Comparison of ENCODE assay signal across 12 mouse cellular contexts in genomic region chr4:141419398-141420191, GRCm38 (mm10). TPM values are rescaled to one million over a fixed set of nuclear protein-coding genes. Genes with fewer than 3 reads are reported as not detected.
DNase-seq lines count a peak whose midpoint lies in the region; ATAC-seq lines count a peak whose summit lies in the region.
"Had no signal": no experiment of that assay in that cellular context is flagged by ENCODE, and none has a peak within 500 bp of the region (broad histone marks: within the 10 kb centered on the region; RNA-seq: fewer than 3 reads in every experiment).

No protein-coding gene starts in this region.

- no peak overlapping the region for H3K4me2 ChIP-seq in kidney, embryonic 15.5 days
- no peak overlapping the region for H3K4me2 ChIP-seq in liver, embryonic 12.5 days
- H3K4me2 ChIP-seq in midbrain, embryonic 11.5 days: no peak overlapping the region
- H3K4me2 ChIP-seq: embryonic facial prominence, embryonic 12.5 days; hindbrain, embryonic 14.5 days; neural tube, embryonic 12.5 days had no signal

- no peak overlapping the region for H3K9ac ChIP-seq in kidney, embryonic 15.5 days
- H3K9ac ChIP-seq in liver, embryonic 12.5 days: no peak overlapping the region
- H3K9ac ChIP-seq in midbrain, embryonic 11.5 days (ENCODE audit: low read length): no peak overlapping the region
- H3K9ac ChIP-seq: embryonic facial prominence, embryonic 12.5 days; hindbrain, embryonic 14.5 days; neural tube, embryonic 12.5 days had no signal

- no peak overlapping the region for H3K4me3 ChIP-seq in kidney, embryonic 15.5 days (replicated peaks)
- H3K4me3 ChIP-seq in liver, embryonic 12.5 days: no peak overlapping the region
- H3K4me3 ChIP-seq in forebrain, embryonic 10.5 days: no peak overlapping the region
- H3K4me3 ChIP-seq in midbrain, embryonic 11.5 days (ENCODE audit: low read depth, low read length): no peak overlapping the region
- H3K4me3 ChIP-seq: embryonic facial prominence, embryonic 12.5 days; neural tube, embryonic 12.5 days had no signal

- peak; percentile 54 for DNase-seq in kidney, adult 11 months
- peak; percentile 47 for DNase-seq in CD4-positive helper T cell, adult 2 months (ENCODE audit: low read depth, low spot score)
- peak; percentile 68 for DNase-seq in brain, adult 2 months (ENCODE audit: low read depth, low spot score)
- no peak for DNase-seq in forebrain, embryonic 10.5 days (ENCODE audit: extremely low spot score, low spot score)
- no peak for DNase-seq in midbrain, embryonic 11.5 days (ENCODE audit: low spot score, missing footprints)
- DNase-seq in cerebellum, adult 9-11 months: no peak

- no peak overlapping the region; the same call in 1 of the 2 replicates for H3K27ac ChIP-seq in kidney, embryonic 15.5 days
- H3K27ac ChIP-seq in liver, embryonic 12.5 days: no peak overlapping the region
- no peak overlapping the region for H3K27ac ChIP-seq in forebrain, embryonic 10.5 days
- no peak overlapping the region for H3K27ac ChIP-seq in midbrain, embryonic 11.5 days (ENCODE audit: low read depth, low read length)
- H3K27ac ChIP-seq: embryonic facial prominence, embryonic 12.5 days; hindbrain, embryonic 14.5 days; neural tube, embryonic 12.5 days had no signal

- H3K36me3 ChIP-seq in kidney, embryonic 15.5 days: no peaks in the 10 kb centered on the region
- H3K36me3 ChIP-seq in liver, embryonic 12.5 days: no peaks in the 10 kb centered on the region
- H3K36me3 ChIP-seq in forebrain, embryonic 10.5 days (replicated peaks): no peaks in the 10 kb centered on the region
- H3K36me3 ChIP-seq in midbrain, embryonic 11.5 days (ENCODE audit: control insufficient read depth, insufficient read depth, low read length): no peaks in the 10 kb centered on the region
- H3K36me3 ChIP-seq: embryonic facial prominence, embryonic 12.5 days; neural tube, embryonic 12.5 days had no signal

- H3K4me1 ChIP-seq in kidney, embryonic 15.5 days: peaks cover 28% of the 10 kb centered on the region
- peaks cover 17% of the 10 kb centered on the region for H3K4me1 ChIP-seq in liver, embryonic 12.5 days
- peaks cover 12% of the 10 kb centered on the region for H3K4me1 ChIP-seq in forebrain, embryonic 10.5 days
- H3K4me1 ChIP-seq in midbrain, embryonic 11.5 days (ENCODE audit: control insufficient read depth, insufficient read depth, low read length): no peaks in the 10 kb centered on the region
- H3K4me1 ChIP-seq: neural tube, embryonic 12.5 days had no signal

- H3K9me3 ChIP-seq in kidney, embryonic 15.5 days (replicated peaks): no peaks in the 10 kb centered on the region
- H3K9me3 ChIP-seq in liver, embryonic 12.5 days (replicated peaks): no peaks in the 10 kb centered on the region
- H3K9me3 ChIP-seq in forebrain, embryonic 10.5 days: no peaks in the 10 kb centered on the region
- H3K9me3 ChIP-seq in midbrain, embryonic 11.5 days (ENCODE audit: control insufficient read depth, low read length): no peaks in the 10 kb centered on the region
- H3K9me3 ChIP-seq: embryonic facial prominence, embryonic 12.5 days had no signal

- no peak; the same call in 1 of the 2 replicates for ATAC-seq in kidney, embryonic 15.5 days (replicated peaks; ENCODE audit: low FRiP score)
- ATAC-seq in liver, embryonic 12.5 days: 0 out of 2 replicates have a peak, but pooled peaks have one; percentile 8
- ATAC-seq in midbrain, embryonic 11.5 days (ENCODE audit: low FRiP score): no peak

- peaks cover 11% of the 10 kb centered on the region; the same call in 1 of the 2 replicates for H3K27me3 ChIP-seq in kidney, embryonic 15.5 days
- peaks cover 53% of the 10 kb centered on the region for H3K27me3 ChIP-seq in liver, embryonic 12.5 days (replicated peaks)
- peaks cover 37% of the 10 kb centered on the region for H3K27me3 ChIP-seq in forebrain, embryonic 10.5 days (ENCODE audit: poor library complexity, severe bottlenecking)
- H3K27me3 ChIP-seq in midbrain, embryonic 11.5 days (ENCODE audit: control insufficient read depth, insufficient read depth, low read length): no peaks in the 10 kb centered on the region; the same call in none of the 2 replicates

- WGBS in kidney, embryonic 15.5 days: 47% methylated on average over 27 of the region's 27 CpGs
- WGBS in liver, embryonic 12.5 days (ENCODE audit: insufficient replicate concordance): 20% methylated on average over 27 of the region's 27 CpGs
- WGBS in forebrain, embryonic 10.5 days: 76% methylated on average over 27 of the region's 27 CpGs
- 73% methylated on average over 27 of the region's 27 CpGs for WGBS in midbrain, embryonic 11.5 days

RNA-seq across cellular contexts. Expression of gene Hspb7, which starts 1.0 kb away (rescaled TPM):
- polyA plus RNA-seq in kidney, embryonic 15.5 days (2015; fragmentation: Nextera tagmentation; extraction: Ambion mirVana): 1.0 and 1.1 TPM in 2 replicates
- polyA plus RNA-seq in liver, embryonic 12.5 days (2016; fragmentation: Nextera tagmentation; extraction: Ambion mirVana): 0.04 and 0.08 TPM in 2 replicates
- not detected in 2 replicates for polyA plus RNA-seq in forebrain, embryonic 10.5 days (2016; fragmentation: Nextera tagmentation; extraction: Ambion mirVana)
- polyA plus RNA-seq in midbrain, embryonic 11.5 days (2014; fragmentation: Nextera tagmentation; extraction: Ambion mirVana): not detected in 2 replicates
- polyA plus RNA-seq: embryonic facial prominence, embryonic 12.5 days; neural tube, embryonic 12.5 days had no signal

RNA-seq across cellular contexts. Expression of gene Clcnkb, which starts 3.8 kb away (rescaled TPM):
- 19.5 and 19.8 TPM in 2 replicates for polyA plus RNA-seq in kidney, embryonic 15.5 days (2015; fragmentation: Nextera tagmentation; extraction: Ambion mirVana)
- polyA plus RNA-seq in liver, embryonic 12.5 days (2016; fragmentation: Nextera tagmentation; extraction: Ambion mirVana): not detected in 2 replicates
- not detected in 2 replicates for polyA plus RNA-seq in forebrain, embryonic 10.5 days (2016; fragmentation: Nextera tagmentation; extraction: Ambion mirVana)
- not detected in 2 replicates for polyA plus RNA-seq in midbrain, embryonic 11.5 days (2014; fragmentation: Nextera tagmentation; extraction: Ambion mirVana)
- polyA plus RNA-seq: embryonic facial prominence, embryonic 12.5 days; hindbrain, embryonic 14.5 days; neural tube, embryonic 12.5 days had no signal

RNA-seq across cellular contexts. Expression of gene Srarp, which starts 16.3 kb away (rescaled TPM):
- not detected in 2 replicates for polyA plus RNA-seq in kidney, embryonic 15.5 days (2015; fragmentation: Nextera tagmentation; extraction: Ambion mirVana)
- polyA plus RNA-seq in liver, embryonic 12.5 days (2016; fragmentation: Nextera tagmentation; extraction: Ambion mirVana): not detected in 2 replicates
- polyA plus RNA-seq in forebrain, embryonic 10.5 days (2016; fragmentation: Nextera tagmentation; extraction: Ambion mirVana): not detected in 2 replicates
- not detected in 2 replicates for polyA plus RNA-seq in midbrain, embryonic 11.5 days (2014; fragmentation: Nextera tagmentation; extraction: Ambion mirVana)
- polyA plus RNA-seq: embryonic facial prominence, embryonic 12.5 days; limb, embryonic 14.5 days; neural tube, embryonic 12.5 days had no signal

RNA-seq across cellular contexts. Expression of gene Clcnka, which starts 21.1 kb away (rescaled TPM):
- polyA plus RNA-seq in kidney, embryonic 15.5 days (2015; fragmentation: Nextera tagmentation; extraction: Ambion mirVana): 7.6 and 8.5 TPM in 2 replicates
- polyA plus RNA-seq in liver, embryonic 12.5 days (2016; fragmentation: Nextera tagmentation; extraction: Ambion mirVana): not detected in 2 replicates
- 0.05 and 0.06 TPM in 2 replicates for polyA plus RNA-seq in forebrain, embryonic 10.5 days (2016; fragmentation: Nextera tagmentation; extraction: Ambion mirVana)
- not detected in 2 replicates for polyA plus RNA-seq in midbrain, embryonic 11.5 days (2014; fragmentation: Nextera tagmentation; extraction: Ambion mirVana)
- polyA plus RNA-seq: neural tube, embryonic 12.5 days had no signal

RNA-seq across cellular contexts. Expression of gene Zbtb17, which starts 24.9 kb away (rescaled TPM):
- 39.8 and 40.4 TPM in 2 replicates for polyA plus RNA-seq in kidney, embryonic 15.5 days (2015; fragmentation: Nextera tagmentation; extraction: Ambion mirVana)
- polyA plus RNA-seq in liver, embryonic 12.5 days (2016; fragmentation: Nextera tagmentation; extraction: Ambion mirVana): 15.6 and 16.8 TPM in 2 replicates
- polyA plus RNA-seq in forebrain, embryonic 10.5 days (2016; fragmentation: Nextera tagmentation; extraction: Ambion mirVana): 58.9 and 61.1 TPM in 2 replicates
- polyA plus RNA-seq in midbrain, embryonic 11.5 days (2014; fragmentation: Nextera tagmentation; extraction: Ambion mirVana): 37.4 and 40.6 TPM in 2 replicates

Comparison
In these comparisons a context has a peak if more than half of its experiments do, and no peak if none do; other contexts are left out.
1. DNase-seq: peak in kidney, adult 11 months (single experiment), CD4-positive helper T cell, adult 2 months (single experiment) and brain, adult 2 months (single experiment); none in forebrain, embryonic 10.5 days (single experiment), midbrain, embryonic 11.5 days (single experiment) and cerebellum, adult 9-11 months (single experiment).
2. RNA of gene Clcnkb, which starts 3.8 kb away (polyA plus RNA-seq): 19.5 to 19.8 TPM in kidney, embryonic 15.5 days; not detected in liver, embryonic 12.5 days, not detected in forebrain, embryonic 10.5 days and not detected in midbrain, embryonic 11.5 days; every median in the first group is over 10 times any median in the second.